Mouse (Mus musculus) Patski (cell line): ENCODE measurements at regions not wholly inside any gene's neighbourhood (a gene's known extent, or its start where the extent isn't known, plus 50 kb on each side); places are given as distances from the start of the nearest gene placed in this dataset.

ENCODE experiments used
- ATAC-seq: fragments of 100-300 bp; one replicate; pipeline ENCODE4 v1.8.0; 2021
- CTCF ChIA-PET: fragments of 350-600 bp; sonication (Branson Sonifier 250); formaldehyde crosslinking; loops from one replicate; lab custom pipeline; 2022; ENCODE audit warnings: inconsistent platforms; lab: Charles Lee
- POLR2A ChIA-PET: fragments of 350-600 bp; sonication (Branson Sonifier 250); formaldehyde crosslinking; loops from one replicate; lab custom pipeline; 2022; ENCODE audit warnings: antibody characterized with exemption, inconsistent platforms; lab: Charles Lee
- DNase-seq: peaks from one replicate; pipeline ENCODE4 v3.0.0-alpha.2; 2011; ENCODE audit warnings: low read depth, low spot score
- H3K27me3 ChIP-seq: fragments of 371-371 bp; one replicate; pipeline ENCODE4 v1.5.1; 2021
- CTCF ChIP-seq: fragments of 100-300 bp; IDR thresholded peaks from one replicate; pipeline ENCODE4 v1.5.1; 2021
- in situ Hi-C: fragments of 300-500 bp; cut with MboI; formaldehyde crosslinking; loops from 3 replicates; pipeline ENCODE4 v1.11.1; 2018; ENCODE audit warnings: low pct_unique_long_range_greater_than_20kb, mixed read lengths

DNA sequence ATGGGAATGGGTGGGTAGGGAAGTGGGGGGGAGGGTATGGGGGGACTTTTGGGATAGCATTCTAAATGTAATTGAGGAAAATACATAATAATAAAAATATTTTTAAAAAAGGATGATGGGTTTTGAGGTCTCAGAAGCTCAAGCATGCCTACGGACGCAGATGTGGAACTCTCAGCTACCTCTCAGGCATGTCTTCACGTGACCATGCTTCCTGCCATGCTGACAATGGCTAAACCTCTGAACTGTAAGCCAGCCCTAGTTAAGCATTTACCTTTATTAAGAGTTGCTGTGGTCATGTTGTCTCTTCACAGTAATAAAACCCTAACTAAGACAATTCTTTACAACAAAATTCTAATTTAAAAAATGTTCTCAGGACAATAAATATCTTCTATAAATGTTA lies 80.0 kb downstream of the Tex36 start:
- ChIA-PET POLR2A (no interaction called here), CTCF (no interaction called here)
- in situ Hi-C loops = no loop called here
- peaks cover 3% of the 10 kb centered on the region for H3K27me3 ChIP-seq
- DNase-seq = no peak
- no peak for TF ChIP-seq CTCF
- ATAC-seq = no peak

DNA sequence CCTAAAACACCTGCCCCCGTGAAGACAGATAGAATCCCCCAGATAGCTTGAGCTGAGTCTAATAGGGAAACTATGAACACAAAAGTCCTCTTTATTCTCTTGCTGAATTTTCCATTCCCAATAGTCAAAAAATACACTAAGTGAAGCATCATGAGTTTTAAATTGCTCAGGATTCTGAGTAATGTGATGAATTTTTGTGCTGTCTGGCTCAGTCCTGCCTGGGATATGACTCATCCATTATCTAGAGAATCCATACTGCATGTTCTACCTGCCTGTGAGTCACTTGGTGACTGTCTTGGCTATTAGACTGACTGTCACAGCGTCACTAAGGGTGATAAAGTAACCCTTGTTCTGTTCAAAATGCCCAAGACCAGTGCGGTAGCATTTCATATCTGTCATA lies 83.0 kb downstream of the Tex36 start:
- in situ Hi-C loops = no loop called here
- no peak for ATAC-seq
- no peaks in the 10 kb centered on the region for H3K27me3 ChIP-seq
- TF ChIP-seq CTCF = no peak
- CTCF ChIA-PET = no interaction called here
- DNase-seq = no peak
- POLR2A ChIA-PET = no interaction called here

DNA sequence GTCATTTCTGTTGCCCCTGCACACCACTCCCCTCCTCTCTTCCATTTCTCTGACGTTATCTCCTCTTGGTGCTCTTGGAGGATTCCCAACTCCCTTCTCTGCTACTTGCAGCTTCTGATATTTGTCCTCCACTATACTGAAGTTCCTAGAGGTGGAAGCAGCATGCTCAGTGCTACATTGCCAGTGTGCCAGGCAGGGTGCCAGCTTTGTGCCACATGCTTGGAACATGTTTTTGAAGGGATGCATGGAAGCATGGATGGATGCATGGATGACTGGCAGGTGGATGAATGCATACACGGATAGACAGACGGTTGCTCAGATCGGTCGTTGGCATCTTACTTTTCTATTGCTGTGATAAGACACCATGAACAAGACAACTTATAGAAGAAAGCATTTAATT lies 84.4 kb downstream of the Tex36 start:
- TF ChIP-seq CTCF = no peak
- in situ Hi-C loops = no loop called here
- ChIA-PET POLR2A (no interaction called here), CTCF (no interaction called here)
- DNase-seq (no peak), ATAC-seq (no peak)
- H3K27me3 ChIP-seq = peaks cover 4% of the 10 kb centered on the region

DNA sequence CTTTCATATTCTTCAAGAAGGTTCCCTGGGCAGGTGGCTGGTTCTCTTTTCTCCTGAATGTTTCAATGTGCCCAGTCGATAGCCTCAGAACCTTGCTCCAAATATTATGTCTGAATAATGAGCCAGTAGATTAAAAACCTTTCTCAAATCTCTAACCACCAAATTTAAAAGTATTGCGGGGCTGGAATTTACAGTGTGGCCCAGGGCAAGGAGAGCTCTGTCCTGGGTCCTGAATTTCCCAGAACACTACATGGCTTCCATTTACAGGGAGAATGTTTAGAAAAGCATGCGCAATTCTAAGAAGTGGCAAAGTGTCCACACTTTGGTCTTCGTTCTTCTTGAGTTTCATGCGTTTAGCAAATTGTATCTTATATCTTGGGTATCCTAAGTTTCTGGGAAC lies 91.0 kb downstream of the Tex36 start:
- POLR2A ChIA-PET = no interaction called here
- CTCF ChIA-PET = no interaction called here
- no peak for TF ChIP-seq CTCF
- H3K27me3 ChIP-seq = peaks cover 4% of the 10 kb centered on the region
- in situ Hi-C loops = no loop called here
- ATAC-seq = no peak
- no peak for DNase-seq

DNA sequence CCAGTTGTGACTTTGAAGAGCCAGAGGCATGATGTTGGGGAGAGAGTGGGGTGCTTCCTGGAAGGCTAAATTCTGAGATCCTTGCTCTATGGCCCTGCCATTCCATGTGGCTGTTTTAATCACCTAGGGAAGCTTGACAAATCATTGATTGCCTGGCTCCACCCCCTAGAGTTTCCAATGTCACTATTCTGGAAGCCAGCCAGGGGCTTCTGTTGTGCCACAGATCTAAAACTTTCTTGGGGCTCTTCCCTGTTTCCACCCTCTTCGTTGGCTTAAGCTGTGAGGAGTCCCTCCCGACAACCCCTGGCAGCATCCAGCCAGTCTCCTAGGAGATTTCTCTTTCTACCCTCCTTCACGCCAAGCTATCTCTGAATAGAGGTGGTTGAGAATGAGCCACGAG lies 92.5 kb downstream of the Tex36 start:
- ChIA-PET POLR2A (no interaction called here), CTCF (no interaction called here)
- H3K27me3 ChIP-seq = peaks cover 4% of the 10 kb centered on the region
- no peak for DNase-seq
- no peak for TF ChIP-seq CTCF
- ATAC-seq = no peak
- in situ Hi-C loops = no loop called here

DNA sequence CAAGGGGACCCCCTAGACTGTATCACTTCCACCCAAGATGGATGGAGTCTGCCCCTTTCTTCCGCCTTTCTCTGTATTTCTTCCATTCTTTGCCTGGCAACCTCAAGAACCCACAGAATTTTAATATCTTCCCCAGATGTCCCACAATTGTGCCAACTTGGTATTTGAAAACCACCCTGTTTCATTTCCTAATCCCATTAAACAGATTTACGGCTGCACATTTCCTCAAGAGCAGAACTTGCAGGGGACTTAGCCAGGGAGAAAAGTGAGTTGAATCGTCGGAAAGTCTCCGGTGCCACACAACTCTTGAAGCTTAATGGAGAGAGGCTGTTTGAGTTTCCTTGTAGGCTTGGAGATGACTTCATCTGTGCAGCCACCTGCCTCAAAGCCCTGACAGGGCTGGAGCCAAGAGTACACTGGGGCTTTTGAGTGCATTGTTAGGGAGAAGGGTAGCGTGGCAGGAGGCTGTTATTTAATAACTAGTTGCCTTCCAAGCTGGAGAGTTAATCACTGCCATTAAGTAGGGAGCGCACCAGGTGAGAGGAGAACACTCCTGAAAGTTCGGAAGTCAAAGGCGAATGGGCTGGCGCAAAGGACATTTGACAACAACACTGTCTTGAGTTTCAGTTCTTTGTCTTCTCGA lies 93.5 kb downstream of the Tex36 start:
- TF ChIP-seq CTCF = no peak
- DNase-seq = peak; percentile 50
- CTCF ChIA-PET = no interaction called here
- POLR2A ChIA-PET = no interaction called here
- ATAC-seq = no peak
- in situ Hi-C loops = no loop called here
- peaks cover 4% of the 10 kb centered on the region for H3K27me3 ChIP-seq

DNA sequence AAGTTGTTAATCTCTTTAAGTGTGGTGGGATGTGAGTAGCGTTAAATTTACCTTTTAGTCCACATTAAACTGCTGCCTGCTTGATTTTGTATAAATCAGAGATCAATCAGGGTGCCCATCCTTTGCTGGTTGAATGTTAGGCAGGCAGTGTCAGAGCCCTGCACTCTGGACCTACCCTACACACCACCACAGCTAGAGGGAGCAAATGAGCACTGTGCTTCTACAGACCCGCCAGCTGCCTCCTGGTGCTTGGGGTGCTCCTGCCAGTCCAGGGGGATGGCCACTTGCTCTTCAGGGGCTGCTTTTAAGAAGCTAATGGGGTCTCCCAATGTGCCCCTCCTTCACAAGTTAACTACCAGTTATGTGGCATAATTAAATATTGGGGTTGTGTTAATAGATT lies 96.3 kb downstream of the Tex36 start:
- DNase-seq (no peak), ATAC-seq (no peak)
- in situ Hi-C loops = no loop called here
- ChIA-PET POLR2A (interaction anchor here (0.6 kb wide), 1 partner anchor 213 kb away, joined by 3 read pairs; no protein-coding TSS in a partner anchor), CTCF (no interaction called here)
- TF ChIP-seq CTCF = peak; percentile 46
- H3K27me3 ChIP-seq = no peaks in the 10 kb centered on the region

DNA sequence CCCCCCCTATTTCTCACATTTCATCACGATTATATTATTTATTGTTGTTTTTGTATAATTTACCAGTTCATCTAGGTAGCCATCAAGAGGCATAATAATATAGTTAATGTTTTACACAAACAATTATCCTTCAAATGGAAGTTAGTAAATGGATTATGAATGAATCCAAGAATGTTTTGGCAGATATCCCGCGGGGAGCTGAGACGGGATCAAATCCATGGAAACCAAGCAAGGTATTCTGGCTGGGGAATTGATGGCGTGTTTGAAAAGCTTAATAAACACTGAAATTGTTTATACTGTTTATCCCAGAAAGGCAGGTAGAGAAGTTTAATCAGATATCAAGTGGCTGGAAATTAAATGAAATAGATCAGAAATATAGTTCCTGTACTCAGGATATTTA lies 98.0 kb downstream of the Tex36 start:
- ATAC-seq = no peak
- no peak for TF ChIP-seq CTCF
- no peaks in the 10 kb centered on the region for H3K27me3 ChIP-seq
- ChIA-PET POLR2A (no interaction called here), CTCF (no interaction called here)
- DNase-seq = no peak
- in situ Hi-C loops = no loop called here

DNA sequence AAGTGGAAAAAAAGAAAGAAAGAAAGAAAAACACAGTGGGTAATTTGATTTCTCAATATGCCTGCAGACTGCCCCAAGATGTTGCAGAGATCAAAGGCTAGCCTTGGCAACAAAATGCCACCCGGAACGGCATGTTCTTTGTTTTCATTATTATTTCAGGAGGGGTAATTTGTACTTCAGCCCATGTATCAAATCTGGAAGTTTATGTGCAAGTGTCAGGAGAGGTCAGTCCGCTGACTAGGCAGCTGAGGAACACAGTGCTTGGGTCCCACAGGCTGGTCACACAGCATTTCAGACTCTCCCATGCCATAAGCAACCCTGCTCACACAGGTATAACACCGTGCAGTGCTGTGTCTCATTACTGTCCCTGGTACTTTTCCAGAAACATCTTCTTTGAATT lies 99.2 kb downstream of the Tex36 start:
- no peak for ATAC-seq
- POLR2A ChIA-PET = no interaction called here
- H3K27me3 ChIP-seq = no peaks in the 10 kb centered on the region
- in situ Hi-C loops = no loop called here
- TF ChIP-seq CTCF = no peak
- no peak for DNase-seq
- CTCF ChIA-PET = no interaction called here

DNA sequence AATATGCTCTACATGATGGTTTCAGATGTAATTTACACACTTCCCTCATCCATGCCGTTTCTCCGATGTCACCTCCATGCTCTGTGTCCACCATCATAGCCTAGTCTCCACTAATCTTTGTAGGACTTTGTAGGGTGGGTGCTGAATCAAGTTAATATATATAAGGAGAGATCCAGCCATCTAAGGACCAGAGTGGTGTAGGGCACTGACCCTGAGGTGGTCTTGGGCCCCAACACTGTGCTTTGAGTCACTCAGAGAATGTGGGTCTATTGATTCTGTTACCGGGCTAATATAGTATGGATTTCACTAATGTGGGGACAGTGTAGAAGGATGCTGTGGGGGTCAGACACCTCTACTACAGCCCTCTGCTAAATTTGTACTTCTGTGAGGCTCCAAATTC lies 104.4 kb downstream of the Tex36 start:
- ATAC-seq (no peak), DNase-seq (no peak)
- TF ChIP-seq CTCF = no peak
- in situ Hi-C loops = no loop called here
- ChIA-PET POLR2A (no interaction called here), CTCF (no interaction called here)
- H3K27me3 ChIP-seq = no peaks in the 10 kb centered on the region

DNA sequence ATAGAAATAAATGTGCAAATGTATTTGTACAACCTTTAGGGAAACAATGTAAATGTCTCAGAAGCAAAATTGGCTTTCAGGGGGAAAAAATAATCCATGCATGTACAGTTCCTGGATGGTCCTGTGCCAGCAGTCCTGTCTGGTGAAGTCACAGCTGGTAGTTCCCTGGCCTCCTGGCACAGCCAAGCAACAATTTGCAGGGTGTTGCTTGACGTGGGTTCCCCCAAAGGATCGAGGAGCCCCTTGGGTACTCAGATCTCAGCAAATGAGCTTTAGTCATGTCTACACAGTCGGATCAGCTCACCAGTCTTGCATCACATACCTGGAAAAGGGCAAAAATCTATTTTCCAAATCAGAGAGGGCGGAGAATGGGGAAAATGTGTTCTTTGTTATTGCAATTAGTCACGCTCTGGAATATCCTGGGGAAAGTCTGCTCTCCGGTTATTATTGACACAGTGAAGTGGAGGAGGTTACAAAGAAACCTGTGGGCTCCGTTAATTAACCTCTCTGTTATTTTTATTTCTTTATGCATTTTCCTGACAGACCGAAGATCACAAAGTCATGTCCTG lies 106.9 kb downstream of the Tex36 start:
- CTCF ChIA-PET = interaction anchor here (1.3 kb wide), 1 partner anchor 48 kb away, joined by 3 read pairs; no protein-coding TSS in a partner anchor
- DNase-seq (no peak), ATAC-seq (peak; percentile 21)
- no peak for TF ChIP-seq CTCF
- POLR2A ChIA-PET = no interaction called here
- no peaks in the 10 kb centered on the region for H3K27me3 ChIP-seq
- in situ Hi-C loops = no loop called here
